Mouse (Mus musculus) liver, adult 2 months (tissue): Measurements from ENCODE around the gene Hoxb4. TPM values are rescaled to one million over a fixed set of nuclear protein-coding genes. Genes with fewer than 3 reads are reported as not detected.

Experiments used
- DNase-seq: peaks from one replicate; pipeline ENCODE4 v3.0.0-alpha.2; 2011; ENCODE audit warnings: low read depth, low spot score; ENCODE audit errors: extremely low read depth
- H3K27ac ChIP-seq: fragments of 200-500 bp; replicated peaks from 2 replicates; pipeline ENCODE4 v1.5.1; 2012; ENCODE audit warnings: low read depth, mild to moderate bottlenecking, control low read depth, inconsistent platforms, low read length; ENCODE audit not compliant: insufficient read depth
- H3K27me3 ChIP-seq: fragments of 200-500 bp; 2 replicates; pipeline ENCODE4 v1.6.1; 2012; ENCODE audit warnings: mild to moderate bottlenecking, moderate library complexity, low read length, inconsistent platforms; ENCODE audit not compliant: control insufficient read depth, insufficient read depth
- H3K36me3 ChIP-seq: fragments of 200-500 bp; 2 replicates; pipeline ENCODE4 v1.6.1; 2012; ENCODE audit warnings: low read length, inconsistent platforms; ENCODE audit not compliant: control insufficient read depth, insufficient read depth
- H3K4me1 ChIP-seq: fragments of 200-500 bp; 2 replicates; pipeline ENCODE4 v1.6.1; 2011; ENCODE audit warnings: low read length; ENCODE audit not compliant: control insufficient read depth, insufficient read depth
- H3K4me3 ChIP-seq: fragments of 200-500 bp; 2 replicates; pipeline ENCODE4 v1.5.1; 2011; ENCODE audit warnings: low read depth, mild to moderate bottlenecking, control low read depth, low read length, moderate library complexity; ENCODE audit not compliant: insufficient read depth
- H3K79me2 ChIP-seq: fragments of 200-500 bp; 2 replicates; pipeline ENCODE4 v1.6.1; 2012; ENCODE audit warnings: inconsistent platforms, mild to moderate bottlenecking, low read length, moderate library complexity; ENCODE audit not compliant: control insufficient read depth, insufficient read depth
- H3K9ac ChIP-seq: fragments of 200-500 bp; 2 replicates; pipeline ENCODE4 v1.6.1; 2012; ENCODE audit warnings: low read depth, mild to moderate bottlenecking, control low read depth, inconsistent platforms, low read length
- CTCF ChIP-seq: fragments of 200-500 bp; IDR thresholded peaks from 2 replicates; pipeline ENCODE4 v1.5.1; 2011; ENCODE audit warnings: low read depth, low read length, control low read depth
- POLR2A ChIP-seq: fragments of 200-500 bp; IDR thresholded peaks from 2 replicates; pipeline ENCODE4 v1.6.1; 2011; ENCODE audit warnings: low read length, control low read depth; ENCODE audit not compliant: insufficient read depth; ENCODE audit errors: extremely low read depth
- WGBS: fragments of 180-500 bp; shearing (Covaris S2); methylation state at CpG from one replicate; pipeline ENCODE4 v1.1.7; 2018; 5-methylcytosine and 5-hydroxymethylcytosine counted together
- polyA plus RNA-seq: library from polyadenylated mRNA; depleted of rRNA; stranded (reverse); fragments of >200 nt; gene quantifications from 2 replicates; pipeline ENCODE4 v1.2.3, GENCODE M21; 2012
- total RNA-seq: library from RNA; depleted of rRNA; stranded (reverse); fragments of >200 nt; gene quantifications from 2 replicates; pipeline ENCODE4 v1.2.3, GENCODE M21; 2014

The Hoxb4 gene
- total and polyA plus RNA-seq, 2 experiments = 0.37 to 0.91 TPM

- H3K9ac ChIP-seq = no peak overlapping the region; the same call in 1 of the 2 replicates
- no peak overlapping the region for H3K27ac ChIP-seq
- DNase-seq = no peak
- TF ChIP-seq CTCF (no peak), POLR2A (no peak)
- WGBS = 6% methylated on average over 4 of the region's 4 CpGs
- peaks cover 22% of the 10 kb centered on the region for H3K27me3 ChIP-seq
- H3K36me3 ChIP-seq = no peaks in the 10 kb centered on the region
- no peaks in the 10 kb centered on the region for H3K79me2 ChIP-seq
- H3K4me1 ChIP-seq = no peaks in the 10 kb centered on the region
- H3K4me3 ChIP-seq = no peak overlapping the region
Measured at GRCm38 (mm10) chr11:96342576-96342930, 24.5 kb downstream of the Hoxb4 start.

GRCm38 (mm10) chr11:96343206-96343745 is 25.2 kb downstream of the Hoxb4 start:
- Histone ChIP-seq H3K36me3 (no peaks in the 10 kb centered on the region), H3K27me3 (peaks cover 26% of the 10 kb centered on the region), H3K9ac (no peak overlapping the region), H3K27ac (no peak overlapping the region), H3K4me3 (no peak overlapping the region), H3K4me1 (no peaks in the 10 kb centered on the region), H3K79me2 (no peaks in the 10 kb centered on the region)
- 37% methylated on average over 2 of the region's 2 CpGs for WGBS
- TF ChIP-seq CTCF (no peak), POLR2A (no peak)
- DNase-seq = no peak

GRCm38 (mm10) chr11:96344061-96344877 is 26.2 kb downstream of the Hoxb4 start:
- Histone ChIP-seq H3K9ac (no peak overlapping the region), H3K36me3 (no peaks in the 10 kb centered on the region), H3K27ac (no peak overlapping the region), H3K27me3 (peaks cover 29% of the 10 kb centered on the region), H3K4me3 (no peak overlapping the region), H3K79me2 (no peaks in the 10 kb centered on the region), H3K4me1 (peaks cover 3% of the 10 kb centered on the region; the same call in 1 of the 2 replicates)
- TF ChIP-seq CTCF = no peak
- no peak for TF ChIP-seq POLR2A
- 25% methylated on average over 40 of the region's 40 CpGs for WGBS
- no peak for DNase-seq

GRCm38 (mm10) chr11:96344878-96345159 is 26.8 kb downstream of the Hoxb4 start:
- no peak overlapping the region for H3K27ac ChIP-seq
- TF ChIP-seq CTCF = no peak
- TF ChIP-seq POLR2A = no peak
- H3K79me2 ChIP-seq = no peaks in the 10 kb centered on the region
- no peak overlapping the region for H3K4me3 ChIP-seq
- peaks cover 29% of the 10 kb centered on the region for H3K27me3 ChIP-seq
- WGBS = 25% methylated on average over 6 of the region's 6 CpGs
- no peak for DNase-seq
- H3K4me1 ChIP-seq = peaks cover 3% of the 10 kb centered on the region; the same call in 1 of the 2 replicates
- no peaks in the 10 kb centered on the region for H3K36me3 ChIP-seq
- no peak overlapping the region for H3K9ac ChIP-seq

GRCm38 (mm10) chr11:96345220-96345892 is 27.3 kb downstream of the Hoxb4 start:
- Histone ChIP-seq H3K36me3 (no peaks in the 10 kb centered on the region), H3K9ac (peak overlapping the region; percentile 42), H3K4me3 (peak overlapping the region; percentile 33; the same call in 1 of the 2 replicates), H3K4me1 (peaks cover 3% of the 10 kb centered on the region; the same call in 1 of the 2 replicates), H3K79me2 (no peaks in the 10 kb centered on the region), H3K27me3 (peaks cover 29% of the 10 kb centered on the region), H3K27ac (no peak overlapping the region)
- no peak for TF ChIP-seq CTCF
- no peak for TF ChIP-seq POLR2A
- 12% methylated on average over 56 of the region's 56 CpGs for WGBS
- DNase-seq = no peak
